Mouse (Mus musculus) thymus, postnatal 25 days (tissue): ENCODE results near the gene Dennd6a.
"Not testable (repeated sequence)": the region's sequence is repeated elsewhere in the genome, so short reads cannot be mapped to it uniquely, and the experiment has no call there.

Experiments used
- DNase-seq: peaks from one replicate; pipeline ENCODE4 v3.0.0; 2022

Gene Dennd6a

DNA sequence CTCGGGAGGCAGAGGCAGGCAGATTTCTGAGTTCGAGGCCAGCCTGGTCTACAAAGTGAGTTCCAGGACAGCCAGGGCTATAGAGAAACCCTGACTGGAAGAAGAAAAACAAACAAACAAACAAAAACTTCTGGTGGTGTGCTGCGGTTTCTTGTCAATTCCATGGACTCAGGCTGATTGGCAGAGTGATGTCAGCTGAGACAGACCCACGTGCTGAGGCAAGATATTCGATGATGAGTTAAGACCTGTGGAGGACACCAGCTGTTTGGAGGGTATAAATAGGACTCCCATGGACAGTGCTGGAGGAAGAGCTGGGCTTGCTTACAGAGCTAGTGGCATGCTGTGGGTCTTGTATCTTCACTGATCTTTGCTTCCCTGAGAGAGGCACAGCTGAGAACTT is at the start of gene Dennd6a:
TSS of gene Dennd6a (plus strand) at position 301 of the 400 bp plus-strand sequence.
- DNase-seq, result not testable (repeated sequence)

DNA sequence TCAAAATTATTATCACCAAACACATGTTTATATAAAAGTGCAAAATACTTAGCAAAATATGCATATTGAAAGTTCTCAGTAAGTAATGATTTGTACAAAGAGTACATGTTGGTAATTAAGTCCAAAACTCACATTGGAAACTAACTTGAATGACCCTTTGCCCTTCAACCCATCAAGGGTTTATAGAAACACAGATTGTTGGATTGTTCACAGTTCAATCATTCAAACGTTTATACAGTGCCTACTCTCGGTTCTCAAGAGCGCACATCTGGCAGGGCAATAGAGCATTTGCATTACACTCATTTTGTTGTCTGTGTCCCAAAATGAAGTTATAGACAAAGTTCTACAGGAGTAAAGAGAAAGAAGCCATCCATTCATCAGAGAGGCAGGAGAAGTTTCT is 47.7 kb upstream of the Dennd6a start:
- no peak for DNase-seq

DNA sequence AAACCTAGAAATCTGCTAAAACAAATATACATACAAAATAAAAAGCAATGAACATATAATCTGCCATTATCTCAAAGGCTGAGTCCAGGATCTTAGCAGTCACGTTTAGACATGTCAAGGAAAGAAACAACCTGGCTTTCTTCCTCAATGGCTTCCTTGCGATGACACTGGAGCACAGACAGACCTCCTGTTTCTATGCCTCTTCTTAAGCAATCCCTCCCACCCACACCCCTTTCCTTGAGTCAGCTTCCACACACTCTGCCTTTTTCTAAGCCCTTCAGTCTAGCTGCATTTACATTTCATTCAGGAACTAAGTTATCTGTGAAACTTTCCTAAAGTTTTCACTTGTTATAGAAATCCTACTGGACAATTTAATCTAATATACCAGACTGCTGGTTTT is 45.4 kb upstream of the Dennd6a start:
- DNase-seq, result no peak

DNA sequence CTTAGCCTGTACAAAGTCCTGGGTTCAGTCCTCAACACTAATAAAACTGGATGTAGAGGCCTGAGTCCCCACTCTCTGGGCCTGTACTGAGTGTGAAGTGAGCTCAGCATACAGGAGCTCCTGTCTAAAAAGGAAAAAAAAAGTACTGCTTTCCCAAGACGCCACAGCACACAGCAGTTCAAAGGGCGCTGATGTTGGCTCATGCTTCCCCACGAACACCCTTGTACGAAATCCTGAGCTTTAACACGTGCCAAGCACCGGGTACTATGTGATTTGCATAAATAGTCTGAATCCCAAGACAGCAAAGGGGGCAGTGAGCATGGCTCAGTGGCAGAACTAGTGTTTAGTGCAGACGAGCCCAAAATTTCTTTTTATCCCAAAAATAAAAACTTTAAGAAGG is 43.3 kb upstream of the Dennd6a start:
- no peak for DNase-seq

DNA sequence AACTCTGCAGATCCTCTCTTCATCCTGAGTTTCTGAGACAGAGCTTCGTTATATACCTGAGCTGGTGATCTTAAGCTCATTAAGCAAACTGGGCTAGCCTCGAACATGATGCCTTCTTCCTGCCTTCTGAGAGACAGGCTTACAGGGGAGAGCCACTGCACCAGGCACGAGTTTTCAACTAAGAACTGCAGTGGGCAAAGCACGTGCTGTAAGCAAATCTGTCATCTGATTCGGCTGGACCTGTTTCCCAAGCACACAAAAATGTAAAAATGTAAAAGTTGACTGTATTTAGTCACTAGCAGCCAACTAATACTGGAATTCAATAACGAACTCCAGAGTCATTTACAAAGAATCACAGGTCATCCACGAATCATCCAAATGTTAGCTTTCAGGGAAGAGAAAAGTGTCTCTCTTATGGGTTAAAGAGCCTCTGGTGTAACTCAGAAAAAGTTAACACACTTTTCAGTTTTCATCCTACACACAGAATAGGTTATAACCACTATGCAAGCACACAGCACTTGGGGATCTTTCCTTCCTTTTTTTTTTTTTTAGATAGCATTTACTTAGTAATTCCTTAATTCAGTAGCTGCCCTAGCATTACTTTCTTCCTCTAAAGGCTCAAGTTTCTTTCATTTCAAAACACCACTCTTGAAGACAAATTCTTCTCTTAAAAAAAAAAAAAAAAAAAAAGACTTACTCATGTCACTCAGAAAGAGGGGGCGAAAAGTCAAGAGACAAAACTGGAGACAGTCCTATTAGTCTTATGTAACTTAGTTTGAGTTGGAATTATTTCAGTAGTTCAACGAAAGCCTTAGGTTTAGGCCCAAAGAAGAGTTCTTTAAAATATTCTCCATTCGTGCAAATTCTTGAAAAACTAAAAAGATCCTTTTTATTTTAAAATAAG is 42.0 kb upstream of the Dennd6a start:
- no peak for DNase-seq

DNA sequence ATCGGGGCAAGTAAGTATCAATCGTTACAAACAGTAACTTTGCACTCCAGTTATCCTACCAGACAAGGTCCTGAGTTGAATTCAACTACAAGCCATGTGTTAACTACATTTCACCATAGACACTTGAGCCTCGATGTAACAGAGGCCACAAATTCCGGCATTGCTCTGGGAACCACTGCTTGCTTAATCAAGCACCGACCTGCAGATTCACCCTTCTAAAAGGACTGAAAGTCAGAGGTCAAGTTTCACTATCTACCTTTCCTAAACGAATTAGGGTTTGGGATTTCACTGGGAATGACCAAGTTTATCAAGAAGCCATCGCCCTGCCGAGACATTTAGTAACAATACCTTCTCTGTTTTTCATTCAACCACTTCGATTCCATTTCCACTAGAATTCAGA is 40.9 kb upstream of the Dennd6a start:
- DNase-seq, result no peak

DNA sequence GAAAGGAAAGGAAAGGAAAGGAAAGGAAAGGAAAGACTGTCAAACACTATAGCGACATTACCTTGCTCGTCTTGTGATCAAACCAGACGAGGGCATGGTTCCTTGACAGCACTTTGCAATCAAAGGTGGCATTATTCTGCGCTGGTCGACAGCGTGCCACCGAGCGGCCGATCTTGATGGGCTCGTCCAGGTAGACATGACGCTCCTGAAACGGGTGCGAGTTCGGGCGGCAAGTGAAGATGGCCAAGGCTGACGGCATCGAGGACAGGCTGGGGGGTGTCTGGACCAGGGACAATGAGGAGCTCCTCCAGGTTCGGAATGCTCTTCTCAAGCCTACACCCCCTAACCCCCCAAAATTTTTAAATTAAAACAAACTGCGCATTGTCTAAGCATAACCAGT is 40.4 kb upstream of the Dennd6a start:
- peak; percentile 18 for DNase-seq

DNA sequence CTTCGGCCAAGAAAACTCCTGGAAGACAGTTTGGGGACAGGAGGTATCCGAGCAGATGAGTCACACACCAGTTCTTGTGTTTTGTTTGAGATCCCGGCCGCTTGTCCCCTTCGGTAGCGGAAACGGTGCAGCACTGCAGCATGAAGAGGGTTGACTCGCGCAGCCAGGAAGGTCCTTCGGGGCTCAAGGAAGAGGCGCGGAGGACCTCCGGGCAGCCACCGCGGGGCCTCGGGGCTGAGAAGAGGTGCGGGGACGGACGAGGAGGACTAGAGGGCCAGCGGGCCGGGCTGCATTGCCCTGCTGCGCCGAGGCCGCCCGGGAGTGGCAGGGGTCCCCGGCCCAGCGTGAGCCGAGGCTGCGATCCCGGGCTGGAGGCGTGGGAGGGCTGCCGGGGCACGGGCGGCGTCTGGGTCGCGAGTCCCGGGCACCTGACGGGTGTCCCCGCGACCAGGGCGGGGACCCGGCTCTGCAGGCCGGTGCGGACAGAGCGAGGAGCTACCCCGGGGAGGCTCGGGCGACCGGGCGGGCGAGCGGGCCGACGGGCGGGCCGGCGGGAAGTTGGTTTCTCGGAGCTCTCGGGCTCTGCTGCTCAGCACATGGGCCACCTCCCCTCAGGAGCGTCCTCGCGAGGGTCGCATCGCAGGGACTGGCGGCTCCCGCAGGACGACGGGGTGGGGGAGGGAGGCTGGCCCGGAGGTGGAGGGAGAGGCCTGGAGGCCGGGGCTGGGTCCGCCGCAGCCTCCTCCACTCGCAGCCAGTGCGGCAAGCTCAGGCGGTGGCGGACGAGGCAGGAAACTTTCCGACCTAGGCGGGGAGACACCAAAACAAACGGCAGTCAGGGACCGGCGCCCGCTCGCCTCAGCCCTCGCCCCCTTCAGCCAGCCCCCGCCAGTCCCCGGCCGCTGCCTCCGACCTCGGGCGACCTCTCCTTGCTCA is 39.6 kb upstream of the Dennd6a start:
- peak; percentile 62 for DNase-seq

DNA sequence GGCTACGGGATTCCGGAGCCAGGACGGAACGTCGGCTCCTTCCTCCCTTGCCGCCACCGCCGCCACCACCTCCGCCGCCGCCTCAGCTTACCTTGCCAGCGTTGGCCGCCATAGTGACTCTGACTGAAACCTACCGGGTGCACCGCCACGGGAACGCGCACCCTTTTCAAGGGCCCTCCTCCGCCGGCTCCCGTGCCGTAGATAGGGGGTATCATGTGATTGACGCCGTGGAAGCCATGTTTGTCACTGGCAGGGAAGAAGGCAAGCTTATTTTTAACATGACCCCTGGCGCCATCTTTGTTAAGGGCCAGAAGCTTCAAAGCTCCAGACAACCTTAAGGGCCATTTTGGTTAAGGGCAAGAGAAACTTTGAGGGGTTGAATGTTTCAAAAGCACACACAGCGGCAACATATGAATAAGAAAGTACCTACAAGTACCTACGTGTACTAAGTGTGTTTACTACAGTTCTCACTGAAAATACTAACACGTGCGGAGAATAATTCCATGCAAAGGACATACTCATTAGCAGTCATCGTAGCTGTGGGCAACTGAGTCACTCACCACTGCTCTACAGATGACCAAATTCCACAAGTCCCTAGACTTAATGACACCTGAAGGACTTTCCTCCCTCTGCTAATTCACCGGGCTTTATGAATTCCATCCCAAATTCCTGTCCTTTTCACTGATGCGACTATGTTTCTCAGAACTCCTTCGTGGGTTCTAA is 38.7 kb upstream of the Dennd6a start, which contains the start of gene Slmap:
TSS of gene Slmap (minus strand) at position 175 of the 723 bp plus-strand sequence.
- DNase-seq, result peak; percentile 99

DNA sequence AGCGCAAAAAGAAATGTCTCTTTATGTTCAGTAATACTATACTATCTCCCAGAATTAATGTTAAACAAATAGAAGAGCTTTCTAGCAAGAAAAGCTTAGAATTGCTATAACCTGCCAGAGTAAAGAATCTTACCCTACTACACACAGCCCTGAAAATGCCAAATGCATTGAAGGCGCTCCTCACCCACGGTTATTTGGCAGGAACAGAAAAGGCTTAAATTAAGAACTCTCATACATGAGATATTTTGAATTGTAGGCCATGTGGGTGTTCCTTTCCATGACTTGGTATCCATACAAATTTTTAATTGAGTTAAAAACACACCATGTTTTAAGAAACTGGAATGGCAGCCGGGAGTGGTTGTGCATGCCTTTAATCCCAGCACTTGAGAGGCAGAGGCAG is 34.4 kb upstream of the Dennd6a start:
- no peak for DNase-seq

DNA sequence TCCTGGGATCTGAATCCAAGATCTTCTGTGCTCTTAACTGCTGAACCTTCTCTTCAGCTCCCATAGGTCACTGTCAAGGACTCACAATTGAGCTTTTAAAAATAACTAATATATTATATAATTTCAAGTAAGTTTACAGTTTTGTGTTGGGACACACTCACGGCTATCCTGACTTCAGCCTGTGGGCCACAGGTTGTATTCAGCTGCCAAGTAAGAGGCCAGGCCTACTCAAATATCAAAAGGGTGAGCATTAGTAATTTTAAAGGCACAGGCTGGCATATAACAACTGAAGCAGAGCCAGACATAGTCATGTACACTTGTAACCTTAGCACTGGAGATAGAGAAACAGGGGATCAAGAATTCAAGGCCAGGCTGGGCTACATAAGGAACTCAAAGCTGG is 33.1 kb upstream of the Dennd6a start:
- DNase-seq, result no peak

DNA sequence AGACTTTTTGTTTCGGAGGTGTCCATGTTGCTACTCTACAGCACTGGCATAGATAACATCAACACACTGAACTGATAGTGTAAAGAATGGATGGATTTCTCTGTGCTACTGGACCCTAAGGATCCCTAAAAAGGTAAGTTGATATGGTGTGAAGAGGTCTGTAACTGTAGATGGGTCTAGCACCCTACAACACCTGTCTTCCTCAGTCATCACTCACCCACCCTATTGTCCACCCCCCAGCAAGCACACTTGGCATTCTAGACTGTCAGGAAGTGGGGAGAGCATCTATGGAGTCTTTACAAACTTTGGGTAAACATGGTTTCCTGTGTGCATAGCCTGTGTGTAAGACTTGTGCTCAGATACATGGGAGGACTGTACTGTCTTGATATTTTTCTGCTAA is 31.5 kb upstream of the Dennd6a start:
- DNase-seq, result no peak

DNA sequence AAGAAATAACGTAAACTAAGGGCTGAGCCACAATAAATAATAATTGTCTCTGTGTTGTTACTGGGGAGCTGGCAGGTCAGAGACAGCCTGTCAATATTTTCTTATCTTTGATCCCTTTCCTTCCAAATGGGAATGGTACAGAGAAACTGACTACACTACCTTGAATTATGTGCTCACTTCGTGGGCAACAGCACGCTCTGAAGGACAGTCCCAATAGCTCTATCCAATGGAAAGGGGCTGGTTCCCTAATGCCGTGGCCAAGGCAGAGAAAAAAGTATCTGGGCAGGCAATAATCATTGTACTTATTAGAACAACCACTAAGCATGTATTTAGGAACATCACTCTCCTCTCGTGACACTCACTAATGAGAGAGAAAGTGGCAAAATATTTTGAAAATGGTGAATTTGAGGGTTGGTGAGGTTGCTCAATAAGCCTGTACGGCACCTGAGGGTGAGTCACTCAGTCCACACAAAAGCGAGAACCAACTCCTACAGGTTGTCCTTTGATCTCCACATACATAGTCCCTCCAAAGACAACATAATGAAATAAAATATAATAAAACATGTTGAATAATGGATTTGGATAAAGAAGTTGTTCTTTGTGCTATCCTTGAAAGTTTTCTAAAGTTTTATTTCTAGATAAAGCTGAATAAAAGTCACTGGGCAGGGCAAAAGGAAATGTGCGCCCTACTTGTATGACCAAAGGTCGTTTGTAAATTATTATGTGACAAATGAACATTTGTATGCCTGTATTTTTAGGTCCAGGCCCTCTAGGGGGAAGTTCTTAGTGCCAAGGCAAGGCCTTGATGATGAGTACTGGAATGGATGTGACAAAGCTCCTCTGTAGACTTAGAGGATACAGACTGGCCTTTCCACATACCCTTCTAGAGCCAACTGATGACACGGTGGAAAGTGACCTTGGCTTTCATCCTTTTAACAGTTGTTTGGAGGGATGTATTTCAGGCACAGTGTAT is 25.9 kb upstream of the Dennd6a start:
- DNase-seq, result no peak

DNA sequence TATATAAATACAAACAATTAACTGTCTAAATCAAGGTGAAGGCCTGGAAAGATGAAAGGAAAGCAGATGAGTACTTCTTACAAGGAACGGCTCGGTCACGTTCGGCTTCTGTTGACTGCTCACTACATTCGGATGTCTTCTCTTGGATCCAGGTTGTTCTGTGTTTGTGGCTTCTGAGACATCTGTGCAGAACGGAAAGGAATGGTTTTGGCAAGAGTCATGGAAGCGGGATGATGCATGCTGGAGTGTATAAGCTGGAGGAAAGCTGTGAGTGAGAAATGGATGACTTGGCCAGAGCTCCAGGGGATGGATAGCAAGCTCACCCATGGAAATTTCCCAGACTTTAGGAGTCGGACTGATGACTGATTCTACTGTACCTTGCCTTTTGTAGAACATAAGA is 22.9 kb upstream of the Dennd6a start:
- no peak for DNase-seq

DNA sequence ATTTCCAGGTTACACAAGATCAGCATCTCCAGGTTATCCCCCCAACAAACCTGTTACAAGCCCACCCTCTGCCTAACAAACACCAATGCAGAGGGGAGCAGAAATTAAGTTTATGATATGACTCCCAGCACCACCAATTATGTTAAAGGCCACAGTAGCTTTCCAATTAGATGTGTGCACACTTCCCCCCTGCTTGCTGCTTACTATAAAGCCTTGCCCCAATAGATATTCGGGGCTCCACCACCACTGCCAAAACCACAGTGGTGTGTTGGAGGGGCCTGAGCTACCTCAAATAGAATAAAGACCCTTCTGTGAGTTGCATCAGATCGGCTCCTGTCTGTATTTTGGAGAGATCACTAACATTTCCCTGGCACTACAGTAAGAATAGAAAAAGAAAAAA is 21.2 kb upstream of the Dennd6a start:
- no peak for DNase-seq

DNA sequence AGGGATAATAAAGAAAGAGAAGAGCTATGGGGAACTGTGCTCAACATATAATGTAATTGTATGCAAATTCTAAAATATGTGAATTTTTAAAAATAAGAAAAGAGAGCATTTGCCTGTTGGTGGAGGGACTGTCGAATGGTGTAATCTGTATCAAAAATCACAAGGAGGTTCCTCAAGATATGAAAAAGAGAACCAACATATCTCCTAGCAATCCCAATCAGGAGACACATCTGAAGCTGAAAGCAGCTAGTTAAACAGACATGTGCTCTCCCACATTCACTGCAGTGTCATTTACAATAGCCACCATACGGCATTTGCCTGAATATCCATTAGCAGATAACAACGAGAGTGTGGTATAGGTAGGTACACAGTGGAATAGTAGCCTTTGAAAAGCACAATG is 20.8 kb upstream of the Dennd6a start:
- no peak for DNase-seq

DNA sequence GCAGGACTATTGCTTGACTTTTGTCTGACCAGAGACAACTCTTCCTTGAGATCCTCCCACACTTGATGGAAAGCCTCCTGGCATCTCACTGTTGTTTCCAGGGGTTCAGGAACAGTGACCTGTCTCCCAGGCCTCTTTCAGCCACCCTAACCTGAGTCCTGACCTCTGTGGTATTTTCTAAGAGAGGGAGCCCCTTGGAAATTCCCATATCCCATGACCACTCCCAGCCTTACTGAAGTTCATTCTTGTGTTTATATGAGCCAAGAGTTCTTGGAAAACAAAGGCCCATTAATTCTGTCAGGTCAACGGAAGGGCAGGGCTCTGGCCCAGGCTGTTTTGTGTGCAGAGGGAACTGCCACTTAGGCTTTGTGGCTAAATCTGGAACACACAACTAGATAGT is 16.1 kb upstream of the Dennd6a start:
- DNase-seq, result no peak

DNA sequence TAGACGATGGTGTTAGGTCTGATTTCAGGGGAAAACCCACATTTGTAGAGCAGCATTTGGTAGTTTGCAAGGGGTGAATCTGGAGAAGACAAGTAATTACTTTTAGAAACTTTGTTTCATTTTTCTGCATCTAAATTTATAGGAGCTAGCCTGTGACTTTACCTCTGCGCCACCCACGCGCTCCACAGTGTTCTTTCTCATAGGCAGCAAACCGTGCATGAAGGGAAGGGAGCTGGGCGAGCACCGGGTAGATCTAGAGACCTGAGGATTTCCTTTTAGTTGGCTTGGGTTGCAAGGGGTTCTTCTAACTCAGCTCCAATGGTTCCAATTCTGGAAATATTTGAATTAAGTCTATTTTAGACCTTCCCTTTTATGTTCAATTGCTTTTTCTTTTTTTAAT is 15.1 kb upstream of the Dennd6a start:
- no peak for DNase-seq

DNA sequence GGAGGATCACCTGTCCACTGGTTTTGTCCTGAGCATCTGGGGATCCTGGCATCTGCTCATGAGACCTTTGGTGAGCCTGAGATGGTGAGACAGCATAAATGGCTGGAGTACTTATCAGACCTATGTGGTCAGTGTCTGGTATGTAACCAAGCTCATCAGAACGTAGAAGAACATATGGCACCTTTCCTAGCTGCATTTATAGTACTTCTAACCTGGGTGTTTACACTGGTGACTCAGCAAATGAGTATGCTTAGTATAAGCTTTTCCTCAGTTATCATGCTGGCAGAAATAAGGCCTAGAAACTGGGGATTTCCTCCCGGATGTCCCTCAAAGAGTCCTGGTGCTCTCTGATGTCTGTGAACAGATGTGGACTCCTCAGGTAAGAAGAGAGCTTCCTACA is 11.4 kb upstream of the Dennd6a start:
- no peak for DNase-seq

DNA sequence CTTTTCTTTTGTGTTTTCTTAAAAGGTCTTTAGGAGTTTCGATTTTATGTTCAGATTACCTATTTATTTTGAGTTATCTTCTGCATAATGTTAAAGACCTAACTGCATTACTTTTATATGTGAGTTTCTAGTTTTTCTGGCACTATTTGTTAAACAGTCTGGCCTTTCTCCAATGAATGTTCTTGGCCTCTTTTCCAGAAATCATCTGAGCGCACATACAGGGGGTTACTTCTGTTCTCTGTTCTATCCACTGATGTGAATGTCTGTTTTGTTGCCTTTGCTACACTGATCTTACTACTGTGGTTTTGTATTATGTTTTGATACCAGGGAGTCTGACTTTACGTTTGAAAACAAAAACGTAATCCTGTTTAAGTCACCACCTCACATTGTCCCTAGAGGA is 3.8 kb upstream of the Dennd6a start:
- DNase-seq, result no peak

DNA sequence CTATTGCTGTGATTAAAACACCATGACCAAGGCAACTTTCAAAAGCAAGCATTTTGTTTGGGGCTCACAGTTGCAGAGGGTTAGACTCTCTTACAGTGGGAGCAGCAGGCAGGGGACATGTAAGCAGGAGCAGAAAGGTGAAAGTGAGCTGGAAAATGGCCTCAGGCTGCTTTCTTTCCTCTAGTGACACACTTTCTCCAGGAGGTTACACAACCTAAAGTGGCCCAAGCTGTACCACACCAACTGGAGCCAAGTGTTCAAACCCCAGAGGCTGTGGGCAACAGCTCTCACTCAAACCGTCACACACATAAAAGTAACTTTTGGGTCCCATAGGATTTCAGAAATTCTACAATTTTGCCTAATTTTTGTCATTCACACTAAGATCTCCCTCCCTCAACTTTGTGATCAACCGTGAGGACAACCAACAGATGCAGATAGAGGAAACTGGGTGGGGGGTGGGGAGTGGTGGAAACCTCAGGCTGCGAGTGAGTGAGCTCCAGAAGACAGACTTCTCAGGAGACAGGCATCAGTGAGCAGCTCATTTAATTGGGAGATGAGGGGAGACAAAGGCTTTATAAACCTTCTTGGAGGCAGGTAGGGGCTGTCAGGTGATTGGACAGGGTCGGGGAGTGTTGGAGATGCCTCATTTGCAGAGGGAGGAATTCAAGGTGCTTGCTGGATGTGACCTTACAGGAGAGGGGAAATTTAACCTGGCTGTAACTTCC is 1.5 kb upstream of the Dennd6a start:
- DNase-seq, result no peak
